Mouse (Mus musculus) urinary bladder, adult 18-20 months (tissue): ENCODE results near the gene Wasf2.

Experiments used
- DNase-seq, 2 experiments: peaks; one replicate each; pipeline ENCODE4 v3.0.0; 2022; ENCODE audit warnings: low spot score in 2 of 2, mixed read lengths in 2 of 2

Gene Wasf2

DNA sequence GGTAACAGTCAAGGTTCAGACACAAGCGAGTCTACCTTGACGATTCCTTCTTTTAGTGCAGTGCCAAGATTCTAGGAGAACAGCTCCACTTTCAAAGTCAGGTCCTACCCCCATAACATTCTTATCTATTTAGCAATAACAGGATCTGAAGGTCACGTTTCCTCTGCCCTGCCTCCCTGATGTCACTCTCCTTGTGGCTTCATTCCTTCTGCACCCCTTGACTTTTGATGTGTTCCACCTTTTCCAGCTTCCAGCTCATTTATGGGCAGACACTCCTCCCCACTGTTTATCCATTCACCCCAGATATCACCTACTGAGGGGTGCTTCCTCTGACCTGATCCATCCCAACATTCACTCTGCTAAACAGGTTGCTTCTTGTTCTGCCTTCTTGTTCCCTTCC is 3.2 kb upstream of the Wasf2 start:
- DNase-seq: no peak

DNA sequence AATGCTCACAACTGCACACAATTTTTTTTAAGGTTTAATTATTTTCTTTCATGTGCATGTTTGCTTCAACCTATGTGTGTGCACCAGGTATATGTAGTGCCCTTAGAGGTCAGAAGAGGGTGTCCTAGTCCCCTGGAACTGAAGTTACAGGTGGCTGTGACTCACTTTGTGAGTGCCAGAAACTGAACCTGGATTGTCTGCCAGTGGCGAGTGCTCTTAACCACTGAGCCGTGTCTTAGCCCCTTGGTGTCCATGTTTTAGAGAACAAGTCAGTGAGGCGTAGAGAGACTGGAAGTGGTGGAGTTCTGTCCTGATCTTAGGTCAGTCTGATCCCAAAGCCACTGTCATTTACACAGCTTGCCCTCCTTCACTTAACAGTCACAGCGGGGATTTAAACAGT is 2.4 kb upstream of the Wasf2 start:
- DNase-seq: no peak

DNA sequence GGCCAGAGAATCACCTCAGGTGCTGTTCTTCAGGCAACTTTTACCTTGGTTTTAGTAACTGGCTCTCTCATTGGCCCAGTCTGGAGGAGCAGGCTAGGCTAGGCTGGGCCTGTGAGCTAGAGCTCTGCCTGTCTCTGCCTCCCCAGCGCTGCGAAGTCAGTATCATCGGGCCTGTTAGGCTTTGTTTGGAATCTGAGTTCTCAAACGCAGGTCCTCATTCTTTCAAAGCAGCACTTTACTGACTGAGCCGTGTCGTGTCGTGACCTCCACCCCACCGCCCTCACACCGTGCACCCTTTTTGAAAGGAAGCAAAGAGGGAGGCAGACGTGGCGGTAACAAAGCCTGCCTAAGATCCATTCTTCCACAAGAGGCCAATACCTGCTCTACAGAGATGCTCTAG is 914 bp upstream of the Wasf2 start:
- DNase-seq: no peak

DNA sequence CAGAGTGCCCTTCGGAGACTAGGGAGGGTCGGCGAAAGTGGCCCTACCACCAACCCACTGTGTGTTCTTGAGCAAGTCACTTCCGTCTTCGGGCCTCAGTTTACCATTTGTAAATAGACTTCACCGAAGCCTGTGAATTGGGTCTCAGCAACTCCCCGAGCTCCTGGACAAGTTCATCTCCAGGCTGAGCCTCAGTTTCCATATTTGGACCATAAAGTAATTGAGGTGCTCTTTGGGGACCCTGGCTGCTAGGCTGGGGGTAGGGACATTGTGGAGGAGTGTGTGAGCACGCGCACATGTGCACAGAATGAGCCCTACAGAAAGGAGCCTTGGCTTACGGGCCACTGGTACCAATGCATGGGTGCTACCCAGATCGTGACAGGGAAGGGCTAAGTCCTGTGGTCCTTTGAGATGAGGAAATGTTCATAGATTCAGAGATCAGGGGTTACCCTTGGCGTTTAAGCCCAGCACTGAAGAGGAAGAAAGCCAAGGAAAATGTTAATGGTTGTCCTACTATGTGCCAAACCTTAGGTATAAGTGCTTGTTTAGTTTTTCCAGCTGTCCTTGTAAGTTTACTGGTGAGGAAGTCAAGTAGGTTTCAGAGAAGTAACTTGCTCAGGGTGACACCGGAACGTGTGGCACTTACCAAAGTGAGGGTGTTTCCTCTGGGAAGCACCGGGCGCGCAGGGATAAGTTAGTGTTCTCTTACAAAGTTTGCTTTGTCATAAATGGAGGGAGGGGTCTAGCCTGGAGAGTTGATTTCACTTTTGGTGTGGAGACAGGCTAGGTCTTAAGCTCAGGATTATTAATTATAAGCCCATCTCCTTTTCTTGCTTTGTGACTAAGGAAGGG is 811 bp downstream of the Wasf2 start:
- DNase-seq: no peak

DNA sequence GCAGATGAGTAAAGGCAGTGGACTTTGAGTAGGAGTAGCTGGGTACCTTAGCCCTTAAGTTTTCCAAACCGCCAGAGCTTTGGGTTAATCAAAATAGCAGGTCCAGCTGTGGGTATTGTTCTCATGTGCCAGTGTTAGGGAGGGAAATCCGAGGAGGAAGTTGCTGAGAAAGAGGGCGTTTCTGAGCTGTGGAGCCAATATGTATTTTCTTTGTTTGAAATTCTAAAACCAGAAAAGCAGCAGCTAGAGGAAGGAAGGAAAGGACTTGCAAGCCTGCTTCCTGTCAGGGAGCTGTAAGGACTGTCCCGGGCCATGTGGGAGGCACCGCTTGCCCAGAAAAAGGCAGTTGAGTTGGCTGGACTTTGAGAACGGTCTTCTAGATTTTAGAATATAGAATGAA is 1.7 kb downstream of the Wasf2 start:
- DNase-seq: no peak

DNA sequence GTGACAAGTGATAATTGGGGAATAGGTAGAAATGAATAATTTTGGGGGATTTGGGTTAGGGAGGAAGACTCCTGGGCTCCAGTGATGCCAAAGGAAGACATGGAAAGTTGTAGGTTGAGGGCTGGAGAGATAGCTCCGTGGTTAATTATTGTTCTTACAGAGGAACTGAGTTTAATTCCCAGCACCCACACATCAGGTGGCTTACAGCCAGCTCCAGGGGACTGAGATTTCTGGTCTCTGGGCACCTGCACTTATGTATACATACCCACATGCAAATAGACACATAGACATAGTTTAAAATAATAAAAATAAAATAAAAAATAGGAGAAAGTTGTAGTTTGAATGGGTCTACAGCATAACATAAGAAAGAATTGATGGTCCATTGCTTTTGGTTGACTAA is 6.6 kb downstream of the Wasf2 start:
- no peak for DNase-seq

DNA sequence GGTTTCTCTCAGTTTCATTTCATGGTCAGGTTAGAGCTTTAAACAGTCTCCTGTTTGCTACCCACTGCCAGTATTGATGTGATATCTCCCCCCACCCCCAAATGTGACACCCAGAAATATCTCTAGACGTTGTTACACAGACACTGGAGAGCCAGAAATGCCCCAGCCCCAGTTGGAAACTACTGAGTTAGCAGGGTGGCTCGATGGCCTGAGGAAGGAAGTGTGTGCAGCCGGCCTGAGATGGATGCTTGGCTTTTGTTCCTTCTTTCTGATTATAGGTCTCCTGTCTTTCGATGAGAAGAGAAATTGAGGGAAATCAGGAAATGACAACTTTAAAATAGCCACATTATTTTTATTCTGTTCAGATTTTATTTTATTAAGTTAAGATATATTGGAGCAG is 8.7 kb downstream of the Wasf2 start:
- DNase-seq: no peak

DNA sequence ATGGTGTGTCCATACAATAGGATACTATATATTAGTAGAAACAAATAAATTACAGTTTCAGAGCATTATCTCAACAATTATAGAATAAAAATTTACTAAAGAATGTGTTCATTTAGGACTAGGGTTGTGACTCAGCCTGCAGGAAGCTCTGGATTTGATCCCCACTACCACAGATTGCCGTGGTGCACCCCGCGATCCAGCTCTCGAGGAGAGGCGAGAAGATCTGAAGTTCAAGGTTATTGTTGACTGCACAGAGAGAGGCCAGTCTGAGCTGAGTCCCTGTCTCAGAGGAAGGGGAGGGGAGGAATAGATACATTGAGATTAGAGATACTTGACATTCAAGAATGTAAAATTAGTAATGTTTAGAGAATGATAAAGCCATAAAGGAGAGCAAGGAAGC is 24.7 kb downstream of the Wasf2 start:
- DNase-seq: no peak

DNA sequence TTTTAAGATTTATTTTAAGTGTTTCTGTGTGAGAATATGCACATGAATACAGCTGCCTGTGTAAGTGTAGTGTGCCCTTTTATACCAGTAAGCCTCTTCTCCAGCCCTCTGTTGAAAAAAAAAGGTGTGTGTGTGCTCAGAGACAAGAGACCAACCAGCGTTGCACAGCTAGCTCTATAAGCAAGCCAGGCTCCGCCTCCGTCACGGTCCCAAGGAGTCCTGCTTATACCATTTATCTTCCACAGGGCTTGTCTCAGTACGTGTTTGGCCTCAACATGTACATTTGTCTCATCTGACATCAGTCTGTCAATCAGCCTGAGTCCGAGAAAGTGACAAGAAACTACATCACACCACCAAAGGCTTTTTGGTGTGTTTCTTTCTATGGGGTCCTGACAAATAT is 25.4 kb downstream of the Wasf2 start:
- DNase-seq: no peak

DNA sequence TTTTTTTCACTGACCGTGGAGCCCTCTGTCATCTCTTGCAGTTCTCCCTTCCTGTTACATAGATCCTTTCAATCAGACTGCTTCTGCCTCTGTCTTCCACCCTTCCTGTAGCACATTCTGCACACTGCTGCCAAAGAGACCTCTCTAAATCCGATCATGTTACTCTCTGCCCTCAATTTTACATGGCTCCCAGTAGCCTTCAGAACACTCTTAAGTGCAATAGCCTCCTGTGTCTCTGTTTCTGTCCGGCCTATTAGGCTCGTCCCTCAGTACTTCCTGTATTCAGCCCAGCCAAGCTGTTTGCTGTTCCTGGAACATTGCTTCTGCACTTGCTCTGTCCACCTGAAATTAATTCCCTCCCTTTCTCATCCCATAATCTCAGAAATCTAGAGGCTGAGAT is 26.1 kb downstream of the Wasf2 start:
- no peak for DNase-seq

DNA sequence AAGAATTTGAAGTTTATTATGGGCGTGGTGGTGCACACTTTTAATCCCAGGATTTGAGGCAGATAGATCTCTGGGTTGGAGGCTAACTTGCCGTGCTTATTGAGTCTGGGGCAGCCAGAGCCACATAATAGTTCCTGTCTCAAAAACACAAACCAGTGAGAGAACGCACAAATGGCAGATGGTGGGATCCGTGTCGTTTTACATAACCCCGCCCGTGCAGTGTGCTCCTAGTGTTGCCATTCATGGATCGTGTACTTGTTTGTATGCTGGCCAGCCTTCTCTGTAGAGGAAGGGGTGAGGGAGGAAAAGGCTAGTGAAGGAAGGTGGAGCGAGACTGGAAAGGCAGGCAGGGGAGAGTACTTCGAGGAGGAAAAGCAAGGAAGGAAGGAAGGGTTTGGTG is 26.5 kb downstream of the Wasf2 start:
- no peak for DNase-seq

DNA sequence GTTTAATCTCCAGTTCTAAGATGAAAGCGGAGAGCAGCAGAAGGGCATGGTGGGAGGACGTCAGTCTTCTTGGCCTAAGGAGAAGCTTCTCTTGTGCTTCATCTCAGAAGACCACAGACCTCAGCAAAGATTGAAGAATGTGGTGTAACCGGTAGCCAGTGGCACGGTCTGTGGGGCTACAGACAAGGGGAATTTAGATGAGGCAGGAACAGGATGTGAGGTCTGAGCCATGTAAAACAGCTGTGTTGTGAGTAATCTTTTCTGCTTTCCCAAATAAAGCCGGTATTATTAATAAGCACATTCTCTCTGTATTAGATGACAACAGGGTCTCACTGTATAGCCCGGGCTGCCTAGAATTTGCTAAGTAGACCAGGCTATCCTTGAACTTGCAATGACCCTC is 28.8 kb downstream of the Wasf2 start:
- DNase-seq: no peak

DNA sequence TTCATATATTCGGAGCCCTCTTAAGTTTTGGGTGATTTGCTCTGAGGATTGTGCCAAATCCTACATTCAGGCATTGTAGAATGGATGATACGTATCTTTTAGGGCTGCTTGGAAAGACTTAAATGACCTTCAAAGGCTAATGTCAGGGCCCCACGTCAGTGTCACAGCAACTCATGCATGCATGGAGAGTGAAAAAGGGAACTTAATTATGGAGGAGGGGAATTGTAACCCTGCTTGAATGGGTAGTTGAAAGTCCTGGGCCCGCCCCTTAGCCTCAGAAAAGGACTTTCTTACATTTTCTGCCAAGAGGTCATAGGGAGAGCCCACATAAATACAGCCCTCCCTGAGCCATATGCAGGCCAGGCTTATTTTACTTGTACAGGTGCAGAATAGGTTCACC is 29.3 kb downstream of the Wasf2 start:
- no peak for DNase-seq

DNA sequence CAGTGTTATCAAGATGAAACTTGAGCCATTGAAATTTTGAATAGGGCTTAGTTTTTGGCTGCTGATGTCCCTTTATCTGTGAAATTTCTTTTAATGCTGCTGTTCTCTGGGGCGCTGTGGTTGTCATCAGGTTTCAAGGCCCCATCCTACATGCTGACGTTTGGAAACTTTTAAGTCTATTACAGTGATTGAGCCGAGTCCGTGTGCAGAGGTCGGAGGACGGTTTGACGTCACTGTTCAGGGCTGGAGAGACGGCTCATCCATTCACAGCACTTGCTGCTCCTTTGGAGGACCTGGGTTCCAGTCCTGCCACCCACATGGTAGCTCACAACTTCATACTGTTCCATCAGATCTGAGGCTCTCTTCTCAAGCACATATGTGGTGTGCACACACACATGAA is 29.9 kb downstream of the Wasf2 start:
- no peak for DNase-seq

DNA sequence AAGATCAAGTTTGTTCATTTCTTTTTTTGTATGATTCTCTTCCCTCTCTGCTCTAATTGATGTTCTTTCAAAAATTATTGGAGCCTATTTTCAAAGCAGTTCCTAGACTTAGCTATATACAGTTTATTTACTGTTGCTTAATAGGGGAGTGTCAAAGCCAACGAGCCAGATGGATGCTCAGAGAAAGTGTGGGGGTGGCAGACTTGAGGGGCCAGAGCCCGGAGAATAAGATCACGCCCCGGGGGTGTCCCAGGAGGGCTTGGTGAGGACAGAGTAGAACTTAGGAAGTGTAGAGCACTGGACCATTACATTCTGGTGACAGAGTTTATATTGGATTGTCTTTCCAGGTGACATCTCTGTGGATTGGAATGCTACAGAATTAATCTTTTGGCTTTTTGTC is 30.5 kb downstream of the Wasf2 start:
- DNase-seq: no peak

DNA sequence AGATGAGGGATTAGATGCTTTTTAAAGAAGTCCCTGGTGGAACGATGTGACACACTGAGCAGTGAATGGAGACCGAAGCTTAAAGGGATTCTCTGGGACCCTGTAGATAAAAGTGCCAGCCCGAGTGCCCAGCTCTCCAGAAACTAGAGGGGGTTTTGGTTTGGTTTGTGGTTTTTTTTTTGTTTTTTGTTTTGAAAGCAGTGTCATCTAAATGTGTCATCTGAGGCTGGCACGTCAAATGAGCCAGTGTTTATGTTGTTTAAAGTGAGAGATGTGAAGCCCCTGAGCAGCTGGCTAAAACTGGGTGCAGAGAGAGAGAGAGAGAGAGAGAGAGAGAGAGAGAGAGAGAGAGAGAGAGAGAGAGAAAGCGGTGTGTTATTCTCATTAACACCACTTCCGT is 31.9 kb downstream of the Wasf2 start:
- no peak for DNase-seq

DNA sequence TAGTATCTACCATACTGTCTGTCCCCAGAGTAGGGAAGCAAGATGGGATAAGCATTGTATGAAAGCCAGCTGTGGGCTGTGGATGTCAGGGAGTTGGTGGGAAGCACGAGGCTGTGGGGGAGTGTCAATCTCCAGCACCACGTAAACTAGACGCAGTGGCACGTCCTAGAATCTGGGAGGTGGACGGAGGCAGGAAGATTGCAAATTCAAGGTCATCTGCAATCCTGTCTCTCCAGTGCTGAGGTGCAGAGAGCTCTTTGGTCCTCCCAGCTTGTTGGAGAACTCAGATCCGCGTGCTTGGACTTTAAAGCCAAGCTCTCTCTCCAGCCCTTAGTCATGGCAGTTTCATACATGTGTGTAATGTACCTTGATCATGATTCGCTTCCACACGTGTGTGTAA is 36.5 kb downstream of the Wasf2 start:
- DNase-seq: no peak

DNA sequence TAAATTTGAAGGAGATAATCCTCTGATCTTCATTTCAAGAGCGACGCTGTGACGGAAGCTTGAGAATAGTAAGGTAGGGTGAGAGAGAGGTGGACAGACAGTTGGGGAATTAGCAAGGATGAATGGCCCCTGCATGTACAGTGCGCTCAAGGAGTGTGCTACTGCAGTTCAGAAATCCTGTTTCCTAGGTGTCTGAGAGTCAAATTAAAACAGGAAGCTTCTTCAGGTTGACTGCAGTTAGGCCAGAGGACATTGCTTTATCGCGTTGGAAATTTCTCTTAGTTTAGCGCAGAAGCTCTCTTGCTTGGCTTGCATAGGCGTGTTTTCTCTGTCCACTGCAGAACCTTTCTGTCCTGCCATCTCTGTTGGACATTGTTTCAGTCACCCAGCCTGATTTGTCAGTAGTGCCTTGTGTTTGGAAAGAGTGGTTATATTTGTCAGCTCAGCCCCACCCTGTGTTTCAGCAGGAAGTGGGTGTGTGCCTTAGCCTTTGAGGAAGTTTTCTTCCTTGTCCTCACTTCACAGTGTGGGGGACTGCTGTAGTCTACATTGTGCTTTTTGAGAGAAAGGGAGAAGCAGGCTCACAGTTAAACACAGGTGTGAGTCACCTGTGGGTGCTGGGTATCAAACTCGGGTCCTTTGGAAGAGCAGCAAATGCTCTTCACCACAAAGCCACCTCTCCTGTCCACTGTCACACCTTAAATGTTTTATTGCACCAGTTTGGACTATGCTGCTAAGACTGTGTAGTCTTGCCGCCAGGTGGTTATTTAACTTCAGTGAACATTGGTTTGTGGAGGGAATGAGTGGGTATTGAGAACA is 39.1 kb downstream of the Wasf2 start:
- peak in 1 of 2 experiments; percentile 55 for DNase-seq

DNA sequence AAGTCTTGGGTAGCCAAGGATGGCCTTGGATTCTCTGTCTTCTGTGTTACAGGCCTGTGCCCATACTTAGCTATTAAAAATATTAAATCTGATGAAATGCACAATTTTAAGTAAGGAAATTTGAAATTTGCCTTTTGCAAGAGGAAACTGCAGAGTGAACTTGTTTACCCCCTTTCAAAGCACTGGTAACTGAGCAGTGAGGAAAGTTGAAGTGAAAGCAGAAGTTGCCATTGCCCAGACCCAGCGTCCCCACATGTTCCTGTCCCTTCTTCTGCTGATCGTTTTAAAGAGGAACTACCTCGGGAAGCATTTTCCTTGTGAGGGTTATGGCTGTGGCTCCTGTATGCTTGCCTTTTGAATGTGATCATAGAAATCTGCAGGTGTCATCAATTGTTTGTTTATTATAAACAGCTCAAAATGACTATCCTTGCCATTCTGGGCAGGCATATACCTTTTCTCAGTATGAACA is 39.8 kb downstream of the Wasf2 start:
- no peak for DNase-seq

DNA sequence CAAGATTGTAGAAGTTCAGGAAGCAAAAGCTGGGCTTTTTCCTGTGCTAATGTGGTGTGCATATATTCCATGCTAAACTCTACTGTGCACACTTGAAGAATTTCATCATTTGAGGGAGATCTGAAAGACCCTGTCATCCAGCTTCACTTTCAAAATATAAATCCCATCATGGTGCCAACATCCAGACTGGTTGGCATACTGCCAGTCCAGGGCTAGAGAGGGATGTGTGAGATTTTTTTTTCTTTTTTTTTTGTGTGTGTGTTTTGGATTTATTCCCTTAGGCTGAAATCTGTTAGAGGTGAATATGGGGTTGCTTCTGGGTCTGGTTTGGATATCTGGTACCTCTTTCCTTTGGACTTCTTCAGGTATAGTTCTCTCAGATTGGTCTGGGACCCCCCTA is 40.3 kb downstream of the Wasf2 start:
- DNase-seq: no peak

DNA sequence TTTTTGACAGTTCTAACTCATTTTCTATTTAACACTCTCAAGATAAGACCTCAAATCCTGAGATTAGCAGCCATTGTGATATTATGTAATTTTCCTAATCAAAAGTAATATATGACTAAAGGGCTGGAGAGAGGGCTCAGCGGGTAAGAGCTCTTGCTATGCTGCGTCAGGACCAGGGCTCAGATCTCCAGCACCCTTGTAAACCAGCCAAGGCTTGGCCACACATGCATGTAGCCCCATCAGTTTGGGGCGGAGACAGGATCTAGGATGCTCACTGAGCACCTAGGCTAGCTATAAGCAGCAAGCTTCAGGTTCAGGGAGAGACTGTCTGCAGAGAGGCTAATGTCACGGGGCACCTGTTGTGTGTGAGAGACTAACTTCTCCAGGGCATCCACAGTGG is 42.1 kb downstream of the Wasf2 start:
- DNase-seq: no peak

DNA sequence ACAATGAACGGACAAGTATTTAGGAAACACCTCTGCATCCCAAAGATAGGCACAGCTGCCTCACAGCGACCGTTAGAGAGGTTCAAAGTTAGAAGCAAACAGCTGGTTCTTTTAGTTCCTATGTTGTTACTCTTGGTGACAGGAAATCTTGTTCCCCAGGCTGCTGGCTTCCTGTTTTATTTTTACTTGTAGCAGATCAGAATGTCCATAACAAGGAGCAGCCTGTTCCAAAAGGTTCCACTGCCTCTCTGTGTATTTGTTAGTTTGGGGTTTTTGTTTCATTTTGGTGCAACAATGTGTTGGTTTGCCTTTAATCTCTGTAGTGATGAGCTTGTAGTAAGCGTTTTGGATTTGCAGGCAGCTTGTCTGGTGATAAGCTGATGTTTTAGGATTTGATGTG is 44.1 kb downstream of the Wasf2 start:
- DNase-seq: no peak

DNA sequence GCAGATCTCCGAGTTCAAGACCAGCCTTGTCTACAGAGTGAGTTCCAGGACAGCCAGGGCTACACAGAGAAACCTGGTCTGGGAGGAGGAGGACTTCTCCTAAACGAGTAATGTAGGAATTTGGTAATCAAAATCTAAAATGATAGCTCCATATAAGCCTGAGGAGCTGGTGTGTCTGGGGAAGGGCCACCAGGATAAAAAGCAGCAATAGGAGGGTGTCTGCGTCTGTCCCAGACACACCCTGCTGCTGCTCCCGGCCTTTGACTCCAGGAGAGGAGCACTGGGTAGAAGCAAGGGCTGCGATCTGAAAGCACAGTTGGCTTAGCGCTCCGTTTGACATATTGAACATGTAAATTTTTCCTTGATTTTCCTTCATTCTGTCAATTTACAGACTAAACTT is 45.0 kb downstream of the Wasf2 start:
- no peak for DNase-seq
